Mouse (Mus musculus) heart, postnatal 0 days (tissue): ENCODE data around the gene 9430015G10Rik. TPM values are rescaled to one million over a fixed set of nuclear protein-coding genes. Genes with fewer than 3 reads are reported as not detected.
A peak's percentile ranks its signal among the peaks of the same experiment; 100 is the strongest.

Experiments
- ATAC-seq: fragments of 200-750 bp; cut with Nextera tagmentation; 2 replicates; pipeline ENCODE4 v1.8.0; 2017; ENCODE audit warnings: low read depth, moderate number of reproducible peaks, moderate library complexity; ENCODE audit not compliant: insufficient read depth
- DNase-seq: peaks from one replicate; pipeline ENCODE4 v3.0.0-alpha.2; 2016; ENCODE audit warnings: low spot score
- H3K27ac ChIP-seq: fragments of 300-500 bp; sonication (generic); 2 replicates; pipeline ENCODE4 v1.5.1; 2014; ENCODE audit warnings: low read depth, mild to moderate bottlenecking
- H3K27me3 ChIP-seq: fragments of 300-500 bp; sonication (generic); 2 replicates; pipeline ENCODE4 v1.6.1; 2014; ENCODE audit warnings: low read length, mixed read lengths; ENCODE audit not compliant: control insufficient read depth, insufficient read depth
- H3K36me3 ChIP-seq: fragments of 300-500 bp; sonication (generic); replicated peaks from 2 replicates; pipeline ENCODE4 v1.6.1; 2014; ENCODE audit warnings: low read length, mixed read lengths; ENCODE audit not compliant: control insufficient read depth, insufficient read depth
- H3K4me1 ChIP-seq: fragments of 300-500 bp; sonication (generic); 2 replicates; pipeline ENCODE4 v1.6.1; 2014; ENCODE audit warnings: antibody characterized with exemption; ENCODE audit not compliant: control insufficient read depth, insufficient read depth
- H3K4me2 ChIP-seq: fragments of 300-500 bp; sonication (generic); 2 replicates; pipeline ENCODE4 v1.6.1; 2014; ENCODE audit warnings: low read depth, mild to moderate bottlenecking, low read length, moderate library complexity
- H3K4me3 ChIP-seq: fragments of 300-500 bp; sonication (generic); 2 replicates; pipeline ENCODE4 v1.5.1; 2014; ENCODE audit warnings: low read depth, low read length
- H3K9ac ChIP-seq: fragments of 300-500 bp; sonication (generic); replicated peaks from 2 replicates; pipeline ENCODE4 v1.6.1; 2014; ENCODE audit warnings: low read depth, low read length, mixed read lengths
- H3K9me3 ChIP-seq: fragments of 300-500 bp; sonication (generic); replicated peaks from 2 replicates; pipeline ENCODE4 v1.6.1; 2016; ENCODE audit warnings: low read length; ENCODE audit not compliant: control insufficient read depth
- CTCF ChIP-seq: IDR thresholded peaks from 2 replicates; pipeline ENCODE4 v1.5.1; 2016; ENCODE audit warnings: antibody characterized with exemption, control low read depth, low read depth
- EP300 ChIP-seq: IDR thresholded peaks from 2 replicates; pipeline ENCODE4 v1.6.1; 2016; ENCODE audit warnings: antibody characterized with exemption, low read depth
- WGBS: fragments of 180-500 bp; shearing (Covaris S2); extraction: QIAGEN DNeasy Blood & Tissue Kit; methylation state at CpG from one replicate; pipeline ENCODE4 v1.1.7; 2014; 5-methylcytosine and 5-hydroxymethylcytosine counted together
- polyA plus RNA-seq: library from polyadenylated mRNA; unstranded; fragments of >200 nt; fragmentation: Nextera tagmentation; extraction: Ambion mirVana; gene quantifications from 2 replicates; pipeline ENCODE4 v1.2.1, GENCODE M21; 2015
- total RNA-seq: library from RNA; depleted of rRNA; stranded (reverse); fragments of >200 nt; gene quantifications from 2 replicates; pipeline ENCODE4 v1.2.3, GENCODE M21; 2014; ENCODE audit warnings: low replicate concordance

The 9430015G10Rik gene
- total and polyA plus RNA-seq, 2 experiments from 2014 or later: 3.8 to 6.7 TPM

- Histone ChIP-seq H3K27me3 (no peaks in the 10 kb centered on the region), H3K36me3 (no peaks in the 10 kb centered on the region), H3K4me1 (no peaks in the 10 kb centered on the region), H3K4me2 (no peak overlapping the region), H3K9me3 (no peaks in the 10 kb centered on the region), H3K27ac (no peak overlapping the region), H3K9ac (no peak overlapping the region), H3K4me3 (no peak overlapping the region)
- WGBS: 47% methylated on average over 1 of the region's 1 CpGs
- TF ChIP-seq CTCF (no peak), EP300 (no peak)
- DNase-seq (no peak), ATAC-seq (no peak)
Measured at GRCm38 (mm10) chr4:156091236-156091635, 18.5 kb upstream of the 9430015G10Rik start.

DNA sequence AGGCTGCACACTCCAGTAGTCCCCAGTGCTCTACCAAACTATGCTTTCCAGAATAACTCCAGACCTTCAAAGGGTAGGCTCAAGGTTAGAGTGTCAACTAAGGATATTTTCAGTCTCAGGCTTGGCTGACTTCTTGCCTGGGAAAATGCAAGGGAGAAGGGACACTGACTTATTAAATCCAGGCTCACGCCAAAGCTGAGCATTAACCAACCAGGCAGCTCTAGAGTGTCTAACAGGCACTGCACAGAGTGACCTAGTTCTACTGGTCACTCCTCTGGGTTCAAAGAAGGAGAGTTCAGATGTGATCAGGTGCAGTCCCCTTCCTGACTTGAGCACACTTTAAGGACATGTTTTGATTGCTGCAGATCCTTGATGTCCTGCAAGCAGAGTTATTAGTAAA lies 17.0 kb upstream of the 9430015G10Rik start:
- TF ChIP-seq CTCF (no peak), EP300 (no peak)
- ATAC-seq: no peak
- DNase-seq: no peak
- H3K9ac ChIP-seq: no peak overlapping the region
- WGBS: 52% methylated on average over 1 of the region's 1 CpGs
- no peak overlapping the region for H3K4me2 ChIP-seq
- no peaks in the 10 kb centered on the region for H3K36me3 ChIP-seq
- H3K27me3 ChIP-seq: no peaks in the 10 kb centered on the region
- no peak overlapping the region for H3K4me3 ChIP-seq
- H3K27ac ChIP-seq: no peak overlapping the region
- H3K9me3 ChIP-seq: no peaks in the 10 kb centered on the region
- H3K4me1 ChIP-seq: no peaks in the 10 kb centered on the region

GRCm38 (mm10) chr4:156093758-156094157 lies 16.0 kb upstream of the 9430015G10Rik start:
- TF ChIP-seq EP300 (no peak), CTCF (no peak)
- Histone ChIP-seq H3K4me1 (no peaks in the 10 kb centered on the region), H3K4me2 (no peak overlapping the region), H3K27me3 (no peaks in the 10 kb centered on the region), H3K9ac (no peak overlapping the region), H3K4me3 (no peak overlapping the region), H3K27ac (no peak overlapping the region), H3K36me3 (no peaks in the 10 kb centered on the region), H3K9me3 (no peaks in the 10 kb centered on the region)
- ATAC-seq (no peak), DNase-seq (no peak)
- WGBS: 80% methylated on average over 5 of the region's 5 CpGs

GRCm38 (mm10) chr4:156096191-156096590 lies 13.6 kb upstream of the 9430015G10Rik start:
- Histone ChIP-seq H3K9me3 (no peaks in the 10 kb centered on the region), H3K36me3 (no peaks in the 10 kb centered on the region), H3K4me1 (no peaks in the 10 kb centered on the region), H3K4me3 (no peak overlapping the region), H3K4me2 (no peak overlapping the region), H3K9ac (no peak overlapping the region), H3K27ac (no peak overlapping the region), H3K27me3 (no peaks in the 10 kb centered on the region)
- DNase-seq: no peak
- 81% methylated on average over 1 of the region's 1 CpGs for WGBS
- ATAC-seq: no peak
- TF ChIP-seq CTCF (no peak), EP300 (no peak)

DNA sequence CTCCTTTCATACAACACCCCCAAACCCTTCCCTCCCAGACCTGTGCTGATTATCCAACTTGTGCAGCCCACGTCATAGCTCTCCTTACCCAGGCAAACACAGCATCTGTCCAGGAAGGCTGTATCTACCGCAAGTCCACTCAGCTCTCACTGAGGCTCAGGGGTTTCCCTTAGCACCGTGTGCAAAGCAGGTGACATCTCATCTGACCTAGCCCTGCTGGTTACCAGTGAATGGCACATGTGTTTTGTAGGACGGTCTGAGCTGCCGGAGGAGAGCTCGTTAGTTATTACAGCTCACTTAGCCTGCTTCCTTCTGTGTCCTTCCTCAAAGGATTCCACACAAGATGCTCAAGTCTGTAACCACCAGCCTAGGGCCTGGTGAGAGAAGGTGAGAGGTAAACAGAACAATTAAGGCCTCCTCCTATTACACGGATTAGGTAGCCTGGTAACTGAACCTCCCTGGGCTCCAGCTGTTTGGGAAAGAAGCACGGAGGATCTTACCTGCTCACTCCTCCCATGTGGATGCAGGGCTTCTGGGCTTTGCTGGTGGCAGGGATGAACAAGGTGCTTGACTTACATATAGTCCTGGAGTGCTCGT lies 11.9 kb upstream of the 9430015G10Rik start:
- 0 out of 2 replicates have a peak, but pooled peaks have one; percentile 17 for ATAC-seq
- DNase-seq: no peak
- Histone ChIP-seq H3K27me3 (no peaks in the 10 kb centered on the region), H3K9ac (no peak overlapping the region), H3K4me2 (no peak overlapping the region), H3K4me3 (no peak overlapping the region), H3K4me1 (no peaks in the 10 kb centered on the region), H3K27ac (no peak overlapping the region), H3K36me3 (no peaks in the 10 kb centered on the region), H3K9me3 (no peaks in the 10 kb centered on the region)
- TF ChIP-seq CTCF (no peak), EP300 (no peak)
- WGBS: 55% methylated on average over 9 of the region's 9 CpGs

DNA sequence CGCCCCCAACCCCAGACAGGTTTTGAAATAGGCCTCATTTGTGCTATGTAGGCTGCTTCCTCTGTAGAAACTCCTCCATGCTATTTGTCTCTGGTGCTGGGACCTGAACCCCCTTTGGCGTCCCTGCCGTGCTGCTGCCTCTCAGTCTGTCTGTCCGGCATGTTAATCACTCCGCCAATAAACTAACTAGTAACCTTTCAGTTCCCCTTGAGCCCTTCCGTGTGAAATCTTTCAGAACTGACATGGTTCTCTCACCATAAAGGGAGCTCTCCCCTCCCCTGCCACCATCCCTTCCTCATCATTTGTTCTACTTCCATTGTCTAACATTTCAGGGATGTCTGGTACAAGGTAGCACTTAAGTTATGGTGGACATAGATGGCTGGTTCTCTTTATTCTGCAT lies 10.4 kb upstream of the 9430015G10Rik start:
- no peak for ATAC-seq
- WGBS: 72% methylated on average over 6 of the region's 6 CpGs

More for the DNA sequence above, 10.4 kb upstream of the 9430015G10Rik start:
- no peak overlapping the region for H3K9ac ChIP-seq
- H3K9me3 ChIP-seq: no peaks in the 10 kb centered on the region
- no peaks in the 10 kb centered on the region for H3K4me1 ChIP-seq
- no peak for DNase-seq
- no peaks in the 10 kb centered on the region for H3K36me3 ChIP-seq
- H3K27me3 ChIP-seq: no peaks in the 10 kb centered on the region
- TF ChIP-seq EP300: no peak
- TF ChIP-seq CTCF: no peak
- H3K4me3 ChIP-seq: no peak overlapping the region
- H3K4me2 ChIP-seq: no peak overlapping the region
- no peak overlapping the region for H3K27ac ChIP-seq
